Mouse (Mus musculus): Measurements from ENCODE around the gene Fam172a.

Fam172a gene

DNA sequence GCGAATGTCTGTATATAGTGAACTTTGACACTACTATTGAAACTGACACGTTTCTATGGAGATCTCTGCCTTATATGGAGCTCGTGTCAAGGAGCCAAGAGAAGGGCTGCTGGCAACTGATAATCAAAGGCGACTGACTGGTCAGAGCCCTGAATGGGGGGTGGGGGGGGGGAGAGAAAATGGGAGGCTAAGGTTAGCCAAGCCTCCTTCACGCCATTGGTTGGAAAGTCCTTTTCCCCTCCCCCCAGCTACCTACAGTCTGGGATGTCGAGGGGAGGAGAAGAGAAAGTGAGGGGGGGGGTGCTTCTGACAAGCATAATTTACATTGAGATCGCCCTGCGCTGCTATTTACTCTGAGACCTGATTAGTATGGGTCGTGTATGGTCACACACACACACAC, 498.6 kb downstream of the Fam172a start:
- DNase-seq (ENCODE audit: low spot score) = no peak

DNA sequence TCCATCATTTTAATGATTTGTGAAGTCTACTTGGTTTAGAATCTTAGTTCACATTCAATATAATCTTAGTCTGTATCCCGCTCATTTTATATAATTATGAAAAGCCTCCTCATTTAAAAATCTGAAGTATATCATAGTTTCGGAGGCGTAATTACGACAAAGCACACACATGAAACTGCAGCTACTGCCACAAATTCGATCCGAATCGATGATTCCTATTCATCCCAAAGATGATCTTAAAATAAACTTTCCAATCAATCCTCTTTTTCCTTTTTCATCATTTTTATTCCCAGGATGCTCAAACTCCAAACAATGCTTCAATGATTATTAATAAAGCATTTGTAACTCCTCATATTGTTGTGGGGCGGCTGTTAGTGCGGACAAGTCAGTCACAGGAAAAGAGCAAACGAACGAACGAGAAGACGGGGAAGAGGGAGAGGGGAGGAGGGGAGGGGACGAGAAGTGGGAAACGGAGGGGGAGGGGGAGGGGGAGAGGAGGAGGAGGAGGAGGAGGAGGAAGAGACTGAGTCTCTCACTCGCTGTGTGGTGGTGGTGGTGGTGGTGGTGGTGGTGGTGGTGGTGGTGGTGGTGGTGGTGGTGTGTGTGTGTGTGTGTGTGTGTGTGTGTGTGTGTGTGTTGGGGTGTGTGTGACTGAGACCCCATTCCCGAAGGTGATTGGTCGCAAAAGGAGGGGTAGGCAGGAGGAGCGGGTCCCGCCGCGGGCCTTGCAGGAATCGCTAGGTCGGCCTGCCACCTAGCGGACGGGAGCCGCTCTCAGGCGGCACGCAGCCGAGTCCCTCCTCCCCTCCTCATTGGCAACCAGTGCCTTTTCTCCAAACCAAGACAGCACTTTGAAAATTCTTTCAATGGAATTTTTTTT, 499.4 kb downstream of the Fam172a start:
- no peak for DNase-seq (ENCODE audit: low spot score)

DNA sequence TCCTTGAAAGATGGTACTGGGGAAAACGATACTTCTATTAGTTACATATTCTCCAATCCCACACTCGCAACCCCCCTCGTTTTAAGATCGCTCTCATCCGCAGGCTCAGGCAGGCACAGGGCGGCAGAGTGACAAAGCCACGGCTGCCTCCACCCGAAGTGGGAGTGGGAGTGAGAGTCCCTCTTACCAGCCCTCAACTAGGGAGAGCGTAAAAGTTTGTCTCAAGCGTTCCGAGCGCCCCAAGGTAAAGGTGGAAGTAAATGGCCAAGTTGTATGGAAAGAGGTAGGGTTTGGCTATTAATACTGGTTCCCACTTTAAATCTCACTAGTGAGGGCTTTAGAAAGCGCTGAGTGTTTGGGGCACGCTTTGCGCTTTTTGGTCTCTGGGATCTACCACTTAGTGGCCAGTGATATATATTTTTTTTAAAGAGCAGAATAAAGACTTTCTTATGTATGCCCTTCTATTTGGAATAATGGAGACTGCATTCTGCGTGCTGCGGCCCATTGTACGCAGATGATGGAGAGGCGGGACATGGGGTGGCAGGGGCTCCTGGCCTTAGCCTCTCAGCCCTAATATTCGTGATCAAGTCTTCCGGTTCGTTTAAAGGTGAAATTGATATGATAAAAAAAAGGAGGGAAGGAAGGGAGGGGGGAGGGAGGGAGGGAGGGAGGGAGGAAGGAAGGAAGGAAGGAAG, 500.2 kb downstream of the Fam172a start:
- no peak for DNase-seq (ENCODE audit: low spot score)

DNA sequence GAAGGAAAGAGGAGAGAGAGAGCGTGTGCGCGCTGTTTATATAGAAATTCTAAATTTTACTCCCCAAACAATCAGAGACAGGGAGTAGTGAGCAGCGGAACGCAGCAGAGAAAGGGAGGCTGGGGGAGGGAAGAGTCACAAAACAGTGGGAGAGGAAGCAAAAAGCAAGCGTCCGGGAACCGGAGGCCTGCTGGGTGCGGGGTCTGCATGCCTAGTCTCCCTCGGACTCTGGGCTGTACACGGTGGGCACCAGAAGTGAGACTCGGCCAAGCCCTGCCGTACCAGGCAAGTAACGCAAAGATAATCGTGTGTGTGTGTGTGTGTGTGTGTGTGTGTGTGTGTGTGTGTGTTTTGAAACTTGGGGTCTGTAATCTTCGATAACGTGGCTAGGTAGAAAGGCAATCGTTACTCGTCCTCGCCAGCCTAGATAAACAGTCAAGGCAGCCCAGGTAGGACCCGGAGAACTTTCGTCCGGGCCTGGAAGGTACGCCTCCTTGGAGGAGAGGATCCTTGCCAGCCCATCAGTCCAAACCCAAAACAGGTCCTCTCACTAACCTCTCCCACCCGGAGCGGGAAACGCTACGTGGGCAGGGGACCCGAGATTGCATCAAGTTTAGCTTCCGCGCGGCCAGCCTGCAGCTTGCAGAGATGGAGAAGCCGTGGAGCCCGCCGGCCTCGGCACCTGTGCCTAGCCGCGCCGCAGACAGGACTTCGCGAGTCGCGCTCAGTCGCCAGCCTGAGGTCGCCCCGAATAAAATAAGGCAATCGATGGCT, 500.9 kb downstream of the Fam172a start:
- DNase-seq (ENCODE audit: low spot score) = no peak

DNA sequence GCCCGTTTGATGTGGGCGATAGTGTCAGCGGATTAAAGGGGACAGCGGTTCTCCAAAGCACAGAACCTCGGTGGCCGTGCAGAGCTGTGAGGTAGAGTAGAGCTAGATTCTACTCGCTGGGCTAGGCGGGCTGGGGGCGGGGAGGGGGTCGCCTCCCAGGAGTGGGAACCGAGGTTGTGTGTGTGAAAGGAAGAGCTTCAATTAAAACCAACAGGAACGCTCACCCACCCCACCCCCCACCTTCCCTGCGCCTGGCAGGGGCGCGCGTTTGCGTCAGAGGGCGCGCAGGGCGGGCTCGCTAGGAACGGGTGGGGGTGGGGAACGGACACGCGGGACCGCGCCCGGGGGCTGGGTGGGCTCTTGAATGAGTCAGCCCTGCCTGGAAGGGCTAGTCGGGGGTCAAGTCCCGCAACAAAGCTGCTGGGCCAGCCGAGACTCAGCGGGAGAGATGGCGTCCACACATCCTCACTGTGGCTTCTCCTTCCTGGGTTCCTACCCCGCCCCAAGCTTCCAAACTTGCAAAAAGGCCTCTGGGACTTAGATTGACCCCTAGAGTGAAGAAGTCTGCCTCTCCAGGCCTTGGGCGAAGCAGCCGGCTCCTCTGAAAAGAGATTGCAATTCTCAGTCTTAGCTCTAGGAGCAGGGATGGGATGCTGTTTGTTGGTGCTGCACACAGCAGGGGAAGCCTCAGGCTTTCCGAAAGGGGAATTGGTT, 501.7 kb downstream of the Fam172a start:
- no peak for DNase-seq (ENCODE audit: low spot score)

DNA sequence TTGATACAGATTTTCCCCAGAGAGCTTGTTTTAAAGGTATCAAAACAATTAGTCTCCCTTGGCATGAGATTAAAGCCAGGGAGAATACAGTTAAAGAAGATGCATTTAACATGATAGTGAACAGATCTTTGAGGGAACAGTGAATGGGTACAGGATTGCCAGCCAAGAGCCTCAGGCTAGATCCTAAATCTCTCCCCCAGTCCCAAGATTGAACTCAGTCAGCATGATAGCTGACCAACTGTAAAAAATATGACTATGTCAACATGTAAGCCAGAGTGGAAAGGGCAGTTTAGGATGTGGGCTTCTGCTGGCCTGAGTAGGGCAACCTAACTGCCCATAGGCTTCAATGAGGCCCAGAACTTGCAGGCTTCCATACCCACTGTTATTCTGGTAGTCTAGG, 503.6 kb downstream of the Fam172a start:
- no peak for DNase-seq (ENCODE audit: low spot score)

DNA sequence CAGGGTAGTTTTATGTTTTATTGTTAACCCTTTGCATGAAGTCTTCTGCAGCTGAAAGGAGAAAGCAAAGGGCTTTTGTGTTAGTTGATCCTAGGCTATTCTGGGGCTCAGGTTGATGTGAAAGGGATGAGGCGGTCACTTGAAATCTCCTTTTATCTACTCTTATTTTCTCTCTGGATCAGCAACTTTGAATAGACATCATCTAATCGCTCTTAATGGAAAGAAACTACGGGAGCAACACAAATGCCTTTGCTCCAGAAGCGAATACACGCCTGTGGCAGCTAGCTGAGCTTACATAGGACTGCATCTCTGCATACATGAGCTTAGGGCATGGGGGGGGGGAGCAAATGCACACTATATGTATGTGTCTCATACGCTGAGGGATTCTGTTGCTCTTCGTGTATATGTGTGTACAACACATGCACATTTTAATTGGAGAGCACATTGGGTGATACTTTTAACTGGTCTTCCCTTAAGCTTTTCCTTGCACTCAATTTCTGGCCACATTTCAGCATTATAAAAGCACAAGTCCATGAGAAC, 505.1 kb downstream of the Fam172a start:
- no peak for DNase-seq (ENCODE audit: low spot score)

DNA sequence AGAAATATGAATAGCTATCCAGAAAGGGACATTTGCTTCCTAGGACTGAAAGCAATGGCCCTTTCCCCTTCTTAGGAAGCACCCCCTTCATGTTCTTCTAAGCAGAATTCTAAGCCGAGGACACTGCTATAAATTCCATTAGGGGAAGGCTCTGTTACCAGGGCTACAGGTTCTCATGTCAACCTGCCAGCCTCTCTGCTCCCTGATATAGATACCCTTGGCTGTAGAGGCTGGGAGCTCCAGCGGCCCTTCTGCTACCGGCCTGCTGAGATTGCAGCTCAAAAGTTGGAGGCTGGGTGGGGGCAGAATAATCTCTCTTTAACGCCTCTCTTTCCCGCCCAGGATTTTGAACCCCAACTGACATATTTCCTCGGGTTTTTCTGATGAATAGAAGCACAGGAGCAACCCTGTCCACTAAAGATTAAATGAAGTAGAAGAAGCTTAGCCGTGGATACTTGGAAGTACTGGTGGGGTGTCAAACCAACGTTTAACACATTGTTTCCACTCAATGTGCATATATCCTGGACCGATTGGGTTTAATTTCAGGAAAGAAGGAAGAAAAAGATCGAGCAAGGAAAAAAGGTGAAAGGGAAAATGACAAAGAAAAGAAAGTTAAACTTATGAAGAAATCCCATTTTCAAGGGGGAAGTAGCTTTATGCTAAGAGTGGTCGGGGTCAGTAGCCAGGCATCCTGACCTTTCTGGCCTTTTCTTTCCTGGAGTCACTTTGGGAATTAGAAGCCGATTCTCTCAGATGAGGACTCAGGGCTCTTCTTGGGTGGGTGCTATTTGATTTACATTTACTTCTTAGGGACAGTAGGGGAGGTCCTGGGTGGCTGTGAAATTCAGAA, 506.2 kb downstream of the Fam172a start:
- no peak for DNase-seq (ENCODE audit: low spot score)

DNA sequence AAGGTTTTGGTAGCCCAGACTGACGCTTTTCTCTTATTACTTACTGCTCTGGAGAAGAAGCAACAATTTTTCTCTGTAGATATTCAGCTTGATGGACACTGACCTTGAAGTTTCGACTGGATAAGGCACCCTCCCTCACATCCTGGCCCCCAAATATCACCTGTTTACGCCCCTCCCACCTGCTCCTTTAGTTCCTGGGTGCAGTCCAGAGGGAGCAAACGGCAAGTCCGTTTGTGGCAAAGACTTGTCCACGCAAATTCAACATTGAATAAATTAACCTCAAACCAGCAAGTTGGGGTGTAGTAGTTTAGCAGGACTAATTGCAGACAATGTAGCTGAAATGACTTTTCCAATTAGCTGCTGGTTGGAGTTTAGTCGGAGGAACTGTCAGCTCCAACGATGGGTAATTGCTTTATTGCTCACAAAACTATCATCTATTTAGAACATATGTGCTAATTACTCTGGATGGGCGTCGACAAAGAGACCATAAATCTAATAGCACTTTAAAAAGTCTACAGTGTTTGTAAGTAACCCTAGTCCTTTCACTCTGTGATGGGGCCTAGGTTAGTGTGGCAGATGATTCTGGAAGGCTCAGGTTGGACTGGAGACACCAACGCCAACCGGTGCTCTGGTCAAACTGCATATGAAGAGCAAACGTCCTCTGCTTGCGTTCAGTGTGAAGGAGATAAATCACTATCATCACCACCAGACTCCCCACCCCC, 507.0 kb downstream of the Fam172a start:
- DNase-seq (ENCODE audit: low spot score) = no peak

DNA sequence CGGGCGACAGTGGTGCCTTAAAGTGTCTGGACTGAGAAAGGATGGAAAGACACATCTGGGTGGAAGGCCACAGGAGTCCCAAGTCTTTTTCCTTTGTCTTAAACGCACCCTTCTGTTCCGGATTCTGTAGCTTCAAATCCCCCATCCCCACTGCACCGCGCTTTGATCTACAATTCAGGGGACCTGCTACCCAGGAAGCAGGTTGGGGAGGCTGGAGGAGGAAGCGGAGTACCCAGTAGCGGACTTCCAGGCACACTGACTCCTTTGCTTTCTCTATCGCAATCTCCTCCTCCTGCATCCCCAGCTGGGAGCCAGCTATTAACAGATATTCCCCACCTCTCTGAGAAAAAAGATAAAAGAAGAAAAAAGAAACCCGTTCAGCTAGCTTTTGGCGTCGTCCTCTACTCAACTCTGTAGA, 507.8 kb downstream of the Fam172a start:
- no peak for DNase-seq (ENCODE audit: low spot score)

DNA sequence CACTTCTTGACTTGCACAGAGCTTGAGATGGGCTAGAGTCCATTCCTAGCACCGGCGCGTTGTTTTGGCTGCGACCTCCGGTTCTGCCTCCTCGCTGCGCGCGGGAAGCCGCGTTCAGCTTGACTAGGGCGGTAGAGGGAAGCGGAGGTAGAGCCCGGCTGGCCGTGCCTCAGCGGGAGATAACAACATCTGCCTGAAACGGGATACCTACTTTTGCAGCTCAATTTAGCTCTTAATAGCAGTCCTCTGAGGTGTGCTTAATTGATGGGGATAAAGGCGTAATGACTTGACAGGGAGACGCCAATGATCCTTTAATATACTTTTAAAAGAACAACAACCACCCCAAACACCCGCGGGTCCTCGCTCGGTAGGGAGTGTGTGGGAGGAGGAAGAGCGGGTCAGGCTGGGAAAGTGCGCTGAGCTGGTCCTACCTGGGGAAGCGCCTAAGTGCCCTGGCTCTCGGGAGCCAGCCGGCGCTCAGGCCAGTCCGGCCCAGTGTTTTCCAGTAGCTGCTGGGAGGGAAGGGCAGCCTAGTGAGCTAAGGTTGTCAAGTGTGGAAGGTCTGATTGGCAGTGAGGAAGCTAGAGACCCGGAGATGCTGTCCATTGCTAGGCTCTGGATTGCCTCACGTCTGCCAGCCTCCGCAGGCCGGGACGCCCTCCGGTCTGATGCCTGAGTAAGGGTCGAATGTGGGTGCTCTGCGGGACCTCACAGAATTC, 508.4 kb downstream of the Fam172a start:
- DNase-seq (ENCODE audit: low spot score) = no peak

DNA sequence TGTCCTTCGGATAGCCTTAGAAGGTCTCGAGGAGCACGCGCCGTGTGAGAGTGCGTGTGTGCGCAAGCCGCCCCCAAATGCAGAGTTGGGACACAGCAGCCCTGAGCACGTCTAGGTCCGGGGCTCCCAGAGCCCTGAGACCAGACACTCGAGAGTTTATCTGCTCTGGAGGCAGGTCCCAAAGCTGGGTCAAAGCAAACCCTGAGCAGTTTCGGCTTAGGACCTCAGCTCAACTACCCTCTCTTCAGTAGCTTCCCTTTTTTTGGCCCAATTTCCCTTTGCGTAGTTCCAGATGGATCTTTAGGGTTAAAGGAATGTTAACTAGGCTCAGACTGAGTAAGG, 508.9 kb downstream of the Fam172a start:
- DNase-seq (ENCODE audit: low spot score) = no peak

DNA sequence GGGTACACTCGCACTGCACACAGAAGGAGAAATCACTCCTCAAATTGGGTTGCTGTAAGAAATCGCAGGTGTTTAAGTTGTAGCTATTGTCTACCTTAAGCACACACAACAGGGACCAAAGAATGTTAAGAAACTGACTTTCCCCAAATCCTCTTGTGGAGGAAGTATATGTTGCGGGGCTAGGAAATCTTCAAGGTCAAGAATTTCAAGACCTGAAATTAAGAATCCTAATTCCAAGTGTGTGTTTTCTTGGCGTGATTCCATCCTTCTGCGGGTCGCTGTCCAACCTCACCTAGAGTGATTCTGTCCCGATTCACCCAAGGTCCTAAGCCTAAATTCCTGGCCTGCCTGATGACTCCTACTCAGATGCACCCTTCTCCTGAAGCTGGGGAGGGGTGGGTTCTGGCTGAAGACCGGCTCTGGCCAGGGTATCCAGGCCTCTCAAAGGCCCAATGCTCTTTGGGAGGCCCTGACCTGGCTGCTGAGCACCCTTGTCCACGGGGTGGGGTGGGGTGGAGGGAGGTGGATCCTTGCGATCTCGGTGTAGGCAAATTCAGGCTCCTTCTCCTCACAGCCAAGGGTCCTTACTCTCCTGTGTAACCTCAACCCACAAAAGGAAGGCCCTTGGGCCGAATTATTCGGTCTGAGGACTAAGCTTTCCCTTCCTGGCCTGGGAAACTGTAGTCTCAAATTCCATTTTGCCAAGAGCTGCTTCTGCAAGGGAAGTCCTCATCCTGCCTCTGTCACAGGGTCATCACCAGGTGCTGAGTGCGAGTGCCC, 509.6 kb downstream of the Fam172a start:
- DNase-seq (ENCODE audit: low spot score) = no peak

DNA sequence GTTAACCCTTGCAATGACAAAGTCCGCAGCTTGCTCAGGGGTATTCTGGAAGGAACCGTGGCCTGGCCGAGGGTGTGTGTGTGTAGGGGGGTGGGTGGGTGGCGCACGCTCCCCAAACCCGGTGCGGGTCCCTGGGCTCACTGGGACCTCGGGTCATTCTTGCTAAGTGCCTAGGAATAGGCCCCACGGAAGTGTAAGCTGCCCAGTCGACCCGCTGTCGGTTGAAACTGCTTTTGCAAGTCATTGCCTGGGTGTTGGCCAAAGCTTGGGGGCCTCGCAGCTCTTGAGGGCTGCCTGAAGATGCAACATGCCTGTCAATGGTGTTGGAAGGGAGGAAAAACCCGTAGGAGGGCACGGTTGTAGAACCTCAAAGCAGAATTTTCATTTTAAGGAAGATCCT, 510.3 kb downstream of the Fam172a start:
- no peak for DNase-seq (ENCODE audit: low spot score)

DNA sequence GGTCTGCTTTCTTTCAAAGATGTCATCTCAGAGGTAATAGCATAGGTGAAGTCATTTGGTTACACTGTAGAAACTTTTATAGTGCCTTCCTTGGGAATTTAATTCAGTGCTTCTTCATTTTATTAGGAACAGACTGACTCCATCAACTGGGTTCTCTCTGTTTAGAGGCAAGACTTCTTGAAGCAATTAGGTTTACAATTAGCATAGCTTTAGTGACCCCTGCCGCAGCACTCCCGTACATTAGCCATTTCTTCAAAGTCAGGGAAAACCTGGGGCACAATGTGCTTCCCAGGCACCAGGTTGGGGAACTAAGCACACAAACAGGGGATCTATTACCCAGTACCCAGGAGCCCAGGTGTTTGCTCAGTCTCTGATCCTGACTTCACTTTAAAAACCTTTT, 511.3 kb downstream of the Fam172a start:
- no peak for DNase-seq (ENCODE audit: low spot score)

DNA sequence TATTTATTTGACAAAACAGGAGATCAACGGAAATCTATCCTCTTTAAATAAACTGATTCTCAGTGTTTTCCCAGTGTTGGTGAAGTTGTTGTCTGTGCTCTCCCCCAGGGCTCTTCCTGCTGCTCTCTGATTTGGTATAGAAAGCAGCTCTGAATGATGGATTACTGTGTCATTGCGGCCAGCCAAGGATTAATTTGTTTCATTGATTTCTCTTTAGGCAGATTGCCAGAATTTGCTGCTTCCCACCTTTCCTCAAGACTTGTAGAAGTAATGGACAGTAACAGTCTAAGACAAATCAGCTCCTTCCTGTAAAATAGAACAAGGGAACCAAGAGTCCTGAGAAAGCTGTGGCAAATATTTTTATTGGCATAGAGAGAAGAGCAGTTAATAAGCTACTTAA, 513.4 kb downstream of the Fam172a start:
- no peak for DNase-seq (ENCODE audit: low spot score)

Data from c-Kit-positive CD71-positive TER-119-positive erythroid progenitor cells, embryonic 14.5 days (primary cell).